ENCODE assay signal across 9 mouse cellular contexts in genomic region chr9:68941037-68941436, GRCm38 (mm10).
DNase-seq lines count a peak whose midpoint lies in the region; ATAC-seq and TF ChIP-seq lines count a peak whose summit lies in the region.
"Had no signal": no experiment of that assay in that cellular context is flagged by ENCODE, and none has a peak within 500 bp of the region (broad histone marks: within the 10 kb centered on the region; RNA-seq: fewer than 3 reads in every experiment).

No protein-coding gene starts in this region.

- H3K9me3 ChIP-seq in midbrain, embryonic 16.5 days (replicated peaks; ENCODE audit: control insufficient read depth, low read length, poor library complexity, severe bottlenecking), result no peaks in the 10 kb centered on the region
- no peaks in the 10 kb centered on the region for H3K9me3 ChIP-seq in midbrain, embryonic 11.5 days (ENCODE audit: control insufficient read depth, low read length)
- H3K9me3 ChIP-seq: neural tube, embryonic 13.5 days had no signal

- no peak overlapping the region for H3K4me3 ChIP-seq in midbrain, embryonic 16.5 days (ENCODE audit: low read depth, low read length)
- no peak overlapping the region for H3K4me3 ChIP-seq in midbrain, embryonic 11.5 days (ENCODE audit: low read depth, low read length)
- H3K4me3 ChIP-seq in left cerebral cortex, adult 2 months, result no peak overlapping the region
- H3K4me3 ChIP-seq: neural tube, embryonic 13.5 days had no signal

- no peaks in the 10 kb centered on the region for H3K36me3 ChIP-seq in midbrain, embryonic 16.5 days (ENCODE audit: control insufficient read depth, insufficient read depth, low read length)
- H3K36me3 ChIP-seq in midbrain, embryonic 11.5 days (ENCODE audit: control insufficient read depth, insufficient read depth, low read length), result no peaks in the 10 kb centered on the region
- H3K36me3 ChIP-seq: neural tube, embryonic 13.5 days had no signal

- peak; percentile 54; the same call in 1 of the 2 replicates for ATAC-seq in cerebellum, adult (ENCODE audit: insufficient number of reproducible peaks, low FRiP score, low TSS enrichment)
- ATAC-seq in midbrain, embryonic 16.5 days, result peak; percentile 54; the same call in 1 of the 2 replicates
- ATAC-seq in midbrain, embryonic 11.5 days (ENCODE audit: low FRiP score), result no peak

- intact Hi-C loops in heart, postnatal 25 days (cut with DNase I), result no loop called here
- intact Hi-C loops in left cerebral cortex, adult 2 months (cut with DNase I), result loop anchor here (10.0 kb wide), 1 partner anchor 354 kb away; no protein-coding TSS in a partner anchor

- no peak for TF ChIP-seq CTCF in left cerebral cortex, adult 2 months (IDR thresholded peaks at IDR 0.05)

- DNase-seq in cerebellum, adult 11 months, result no peak
- DNase-seq in midbrain, embryonic 11.5 days (ENCODE audit: low spot score, missing footprints), result no peak
- DNase-seq in heart, postnatal 25 days (ENCODE audit: low spot score), result peak; percentile 68
- DNase-seq in left cerebral cortex, adult 2 months (ENCODE audit: extremely low spot score in 1 of 2, low spot score in 2 of 2), result peak; percentile 26 to 29
- no peak for DNase-seq in B cell, adult 2 months
- DNase-seq in embryo, embryonic 9.5 days (ENCODE audit: extremely low spot score), result no peak

- H3K9ac ChIP-seq in midbrain, embryonic 16.5 days (ENCODE audit: low read depth, low read length), result no peak overlapping the region
- H3K9ac ChIP-seq in midbrain, embryonic 11.5 days (ENCODE audit: low read length), result no peak overlapping the region
- H3K9ac ChIP-seq: neural tube, embryonic 13.5 days had no signal

- H3K27me3 ChIP-seq in midbrain, embryonic 16.5 days (ENCODE audit: control insufficient read depth, insufficient read depth, low read depth, low read length), result no peaks in the 10 kb centered on the region
- H3K27me3 ChIP-seq in midbrain, embryonic 11.5 days (ENCODE audit: control insufficient read depth, insufficient read depth, low read length), result no peaks in the 10 kb centered on the region
- H3K27me3 ChIP-seq: neural tube, embryonic 13.5 days had no signal

- peaks cover 6% of the 10 kb centered on the region; the same call in 1 of the 2 replicates for H3K4me1 ChIP-seq in midbrain, embryonic 16.5 days (ENCODE audit: control insufficient read depth, insufficient read depth, low read length)
- no peaks in the 10 kb centered on the region for H3K4me1 ChIP-seq in midbrain, embryonic 11.5 days (ENCODE audit: control insufficient read depth, insufficient read depth, low read length)

- WGBS in midbrain, embryonic 16.5 days, result 50% methylated on average over 7 of the region's 7 CpGs
- 85% methylated on average over 7 of the region's 7 CpGs for WGBS in midbrain, embryonic 11.5 days

- H3K4me2 ChIP-seq in midbrain, embryonic 16.5 days (ENCODE audit: low read length), result no peak overlapping the region
- H3K4me2 ChIP-seq in midbrain, embryonic 11.5 days, result no peak overlapping the region
- H3K4me2 ChIP-seq: neural tube, embryonic 13.5 days had no signal

- peak overlapping the region; percentile 34; the same call in 1 of the 2 replicates for H3K27ac ChIP-seq in midbrain, embryonic 16.5 days (ENCODE audit: low read length)
- H3K27ac ChIP-seq in midbrain, embryonic 11.5 days (ENCODE audit: low read depth, low read length), result no peak overlapping the region
- no peak overlapping the region for H3K27ac ChIP-seq in left cerebral cortex, adult 2 months
- H3K27ac ChIP-seq: neural tube, embryonic 13.5 days had no signal

Comparison
In these comparisons a context has a peak if more than half of its experiments do, and no peak if none do; other contexts are left out.
1. DNase-seq: peak in heart, postnatal 25 days (single experiment) and left cerebral cortex, adult 2 months (2 of 2); none in cerebellum, adult 11 months (single experiment), midbrain, embryonic 11.5 days (single experiment), B cell, adult 2 months (0 of 2) and embryo, embryonic 9.5 days (single experiment).